Mouse (Mus musculus) frontal cortex, postnatal 10 days (tissue): Measurements from ENCODE around the gene Abhd6.
A peak's percentile ranks its signal among the peaks of the same experiment; 100 is the strongest.

Source experiments
- DNase-seq, 2 experiments: peaks; one replicate each; pipeline ENCODE4 v3.0.0; 2022; ENCODE audit warnings: low spot score in 2 of 2, mixed read lengths in 1 of 2

The Abhd6 gene

GRCm38 (mm10) chr14:8002432-8003092 is at the start of gene Abhd6:
Gene Abhd6, plus strand, starts transcription at chr14:8002902.
- DNase-seq, result peak; percentile 72 to 85

- no peak for DNase-seq
These were observed 48.6 kb upstream of the Abhd6 start for GRCm38 (mm10) chr14:7954071-7954471.

GRCm38 (mm10) chr14:7956427-7956826 is 46.3 kb upstream of the Abhd6 start:
- no peak for DNase-seq

GRCm38 (mm10) chr14:7957049-7957448 is 45.7 kb upstream of the Abhd6 start, which contains the start of gene Gm45521:
Gene Gm45521, plus strand, starts transcription at chr14:7957288.
- no peak for DNase-seq

GRCm38 (mm10) chr14:7960616-7961015 is 42.1 kb upstream of the Abhd6 start:
- no peak for DNase-seq

- no peak for DNase-seq
These were observed 41.0 kb upstream of the Abhd6 start for GRCm38 (mm10) chr14:7961714-7962113.

- no peak for DNase-seq
These were observed 40.1 kb upstream of the Abhd6 start for GRCm38 (mm10) chr14:7962626-7963025.

GRCm38 (mm10) chr14:7963160-7963559 is 39.5 kb upstream of the Abhd6 start:
- no peak for DNase-seq

GRCm38 (mm10) chr14:7964219-7964889 is 38.3 kb upstream of the Abhd6 start:
- peak in 1 of 2 experiments; percentile 67 for DNase-seq

GRCm38 (mm10) chr14:7971889-7972493 is 30.7 kb upstream of the Abhd6 start:
- DNase-seq, result no peak

GRCm38 (mm10) chr14:7974643-7975042 is 28.1 kb upstream of the Abhd6 start:
- DNase-seq, result no peak

- no peak for DNase-seq
These were observed 27.5 kb upstream of the Abhd6 start for GRCm38 (mm10) chr14:7975177-7975576.

GRCm38 (mm10) chr14:7977471-7977870 is 25.2 kb upstream of the Abhd6 start:
- no peak for DNase-seq

GRCm38 (mm10) chr14:7978183-7978582 is 24.5 kb upstream of the Abhd6 start:
- no peak for DNase-seq

- DNase-seq, result no peak
These were observed 21.5 kb upstream of the Abhd6 start for GRCm38 (mm10) chr14:7981226-7981625.

- no peak for DNase-seq
These were observed 15.8 kb upstream of the Abhd6 start for GRCm38 (mm10) chr14:7986913-7987312.

GRCm38 (mm10) chr14:7989371-7989770 is 13.3 kb upstream of the Abhd6 start:
- no peak for DNase-seq

GRCm38 (mm10) chr14:7989961-7990360 is 12.7 kb upstream of the Abhd6 start:
- DNase-seq, result no peak

- no peak for DNase-seq
These were observed 11.5 kb upstream of the Abhd6 start for GRCm38 (mm10) chr14:7991108-7991776.

GRCm38 (mm10) chr14:7992158-7992557 is 10.5 kb upstream of the Abhd6 start:
- DNase-seq, result no peak

- peak in 1 of 2 experiments; percentile 22 for DNase-seq
These were observed 8.4 kb upstream of the Abhd6 start, which contains the start of gene Dnase1l3 for GRCm38 (mm10) chr14:7994271-7994767. Gene Dnase1l3, minus strand, starts transcription at chr14:7994573.

GRCm38 (mm10) chr14:7997255-7997696 is 5.4 kb upstream of the Abhd6 start:
- DNase-seq, result peak; percentile 71 to 88
